Mouse (Mus musculus) intestine, postnatal 0 days (tissue): Measurements from ENCODE around the gene Btrc. TPM values are rescaled to one million over a fixed set of nuclear protein-coding genes. Genes with fewer than 3 reads are reported as not detected.

Source experiments
- ATAC-seq: fragments of 200-750 bp; cut with Nextera tagmentation; 2 replicates; pipeline ENCODE4 v1.8.0; 2017; ENCODE audit warnings: mild to moderate bottlenecking, moderate TSS enrichment, moderate library complexity
- H3K27ac ChIP-seq: fragments of 300-500 bp; sonication (generic); 2 replicates; pipeline ENCODE4 v1.5.1; 2014; ENCODE audit warnings: mild to moderate bottlenecking, low read depth, low read length, moderate library complexity
- H3K27me3 ChIP-seq: fragments of 300-500 bp; sonication (generic); replicated peaks from 2 replicates; pipeline ENCODE4 v1.6.1; 2014; ENCODE audit warnings: low read length, mixed read lengths; ENCODE audit not compliant: control insufficient read depth, insufficient read depth
- H3K36me3 ChIP-seq: fragments of 300-500 bp; sonication (generic); 2 replicates; pipeline ENCODE4 v1.6.1; 2014; ENCODE audit warnings: mild to moderate bottlenecking, moderate library complexity; ENCODE audit not compliant: control insufficient read depth, insufficient read depth
- H3K4me1 ChIP-seq: fragments of 300-500 bp; sonication (generic); replicated peaks from 2 replicates; pipeline ENCODE4 v1.6.1; 2014; ENCODE audit warnings: antibody characterized with exemption, low read length, mixed read lengths; ENCODE audit not compliant: control insufficient read depth, insufficient read depth
- H3K4me2 ChIP-seq: fragments of 300-500 bp; sonication (generic); replicated peaks from 2 replicates; pipeline ENCODE4 v1.6.1; 2014; ENCODE audit warnings: low read depth, mild to moderate bottlenecking, moderate library complexity
- H3K4me3 ChIP-seq: fragments of 300-500 bp; sonication (generic); 2 replicates; pipeline ENCODE4 v1.5.1; 2014; ENCODE audit warnings: low read depth, low read length
- H3K9ac ChIP-seq: fragments of 300-500 bp; sonication (generic); 2 replicates; pipeline ENCODE4 v1.6.1; 2014; ENCODE audit warnings: mild to moderate bottlenecking, low read depth, low read length
- H3K9me3 ChIP-seq: fragments of 300-500 bp; sonication (generic); 2 replicates; pipeline ENCODE4 v1.6.1; 2016; ENCODE audit warnings: mixed run types; ENCODE audit not compliant: control insufficient read depth
- CTCF ChIP-seq: sonication (generic); IDR thresholded peaks from 2 replicates; pipeline ENCODE4 v1.5.1; 2016; ENCODE audit warnings: low read depth, mild to moderate bottlenecking, control low read depth, antibody characterized with exemption, moderate library complexity
- WGBS: fragments of 180-500 bp; shearing (Covaris S2); extraction: QIAGEN DNeasy Blood & Tissue Kit; methylation state at CpG from one replicate; pipeline ENCODE4 v1.1.7; 2014; 5-methylcytosine and 5-hydroxymethylcytosine counted together
- polyA plus RNA-seq: library from polyadenylated mRNA; unstranded; fragments of >200 nt; fragmentation: Nextera tagmentation; extraction: Ambion mirVana; gene quantifications from 2 replicates; pipeline ENCODE4 v1.2.1, GENCODE M21; 2015

Btrc gene
- polyA plus RNA-seq, 1 experiment from 2014 or later: 11.9 TPM

DNA sequence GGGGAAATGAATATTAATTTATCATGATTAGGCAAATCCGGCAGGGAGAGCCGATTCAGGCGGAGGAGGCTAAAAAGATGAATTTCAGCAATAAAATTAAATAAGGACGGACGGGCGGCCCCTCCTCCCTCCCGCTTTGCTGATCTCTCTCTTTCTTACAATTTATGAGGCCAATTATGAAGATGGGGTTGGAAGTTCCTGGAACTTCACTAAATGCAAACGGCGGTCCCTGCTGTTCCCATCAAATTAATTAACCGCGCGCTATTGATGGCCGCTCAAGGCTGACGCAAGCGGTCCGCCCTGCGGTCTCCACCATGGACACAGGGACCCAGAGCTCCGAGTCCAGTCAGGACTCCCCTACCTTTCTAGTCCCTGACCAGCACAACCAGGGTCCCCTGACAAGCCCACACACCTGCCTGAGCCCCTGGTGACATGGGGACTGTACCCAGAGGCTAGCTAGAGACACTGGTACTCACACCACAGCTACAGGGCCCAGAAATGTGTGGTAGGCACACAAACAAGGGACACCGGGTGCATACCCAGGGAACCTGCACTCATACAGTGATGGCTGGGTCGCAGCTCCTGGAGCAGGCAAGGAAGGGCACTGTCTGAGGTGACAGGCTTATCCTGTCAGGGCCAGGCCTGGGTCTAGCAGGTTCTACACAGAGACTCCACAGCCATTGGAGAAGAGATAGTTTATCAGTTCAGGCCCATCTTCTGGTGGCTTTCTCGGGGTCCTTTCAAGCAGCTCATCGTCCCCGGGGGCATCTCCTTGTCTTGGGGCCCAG, 185.8 kb downstream of the Btrc start:
- Histone ChIP-seq H3K4me3 (no peak overlapping the region), H3K36me3 (peaks cover 13% of the 10 kb centered on the region), H3K9ac (no peak overlapping the region), H3K9me3 (no peaks in the 10 kb centered on the region), H3K4me1 (no peaks in the 10 kb centered on the region), H3K27me3 (0 out of 2 replicates have a peak, but pooled peaks cover 11% of the 10 kb centered on the region), H3K4me2 (no peak overlapping the region), H3K27ac (no peak overlapping the region)
- no peak for ATAC-seq
- WGBS: 84% methylated on average over 23 of the region's 23 CpGs
- no peak for TF ChIP-seq CTCF

DNA sequence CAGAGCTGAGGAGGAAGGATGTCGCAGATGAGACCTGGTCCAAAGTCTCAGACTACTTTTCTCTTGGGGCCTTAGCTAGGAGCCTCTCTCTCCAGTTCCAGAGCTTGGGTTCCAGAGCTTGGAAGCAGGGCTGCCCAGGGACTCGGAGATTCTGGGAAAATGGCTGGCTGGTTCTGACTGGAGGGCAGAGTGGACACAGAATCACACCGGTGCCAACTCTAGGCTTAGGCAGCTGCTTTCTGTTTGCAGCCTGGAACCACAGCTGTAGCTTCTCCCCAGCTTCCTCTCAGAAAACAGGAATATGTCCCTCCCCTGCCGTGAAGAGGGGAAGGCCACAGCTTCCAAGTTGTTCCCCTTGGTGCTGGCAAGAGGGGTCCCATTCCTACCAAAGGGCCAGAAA, 186.4 kb downstream of the Btrc start:
- Histone ChIP-seq H3K36me3 (peaks cover 19% of the 10 kb centered on the region), H3K4me1 (no peaks in the 10 kb centered on the region), H3K27me3 (0 out of 2 replicates have a peak, but pooled peaks cover 11% of the 10 kb centered on the region), H3K27ac (no peak overlapping the region), H3K9ac (no peak overlapping the region), H3K4me3 (no peak overlapping the region), H3K9me3 (no peaks in the 10 kb centered on the region), H3K4me2 (no peak overlapping the region)
- ATAC-seq: no peak
- TF ChIP-seq CTCF: no peak
- 76% methylated on average over 4 of the region's 4 CpGs for WGBS

DNA sequence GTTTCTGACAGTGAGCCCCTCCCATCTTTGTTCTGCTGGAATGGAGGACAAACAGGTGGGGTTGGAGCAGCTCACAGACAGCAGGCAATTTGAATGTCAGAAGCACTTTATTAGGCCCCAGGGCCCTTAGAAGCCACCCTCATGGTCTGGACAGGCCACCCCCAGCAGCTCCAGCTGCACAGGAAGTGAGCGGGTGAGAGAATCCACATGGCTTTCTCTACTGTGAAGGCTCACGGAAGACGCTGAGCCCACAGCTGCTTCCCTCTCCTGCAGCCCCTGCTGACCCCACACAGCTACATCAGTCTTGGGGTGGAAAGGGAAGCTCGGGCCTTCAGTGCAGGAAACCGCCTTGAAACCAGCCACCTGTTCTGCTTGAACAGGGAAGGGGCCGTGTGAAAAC, 188.7 kb downstream of the Btrc start:
- no peak overlapping the region for H3K4me2 ChIP-seq
- H3K9ac ChIP-seq: no peak overlapping the region
- H3K4me1 ChIP-seq: no peaks in the 10 kb centered on the region
- no peaks in the 10 kb centered on the region for H3K27me3 ChIP-seq
- no peak overlapping the region for H3K4me3 ChIP-seq
- H3K9me3 ChIP-seq: no peaks in the 10 kb centered on the region
- H3K36me3 ChIP-seq: peaks cover 22% of the 10 kb centered on the region
- no peak for ATAC-seq
- TF ChIP-seq CTCF: no peak
- WGBS: 58% methylated on average over 6 of the region's 6 CpGs
- no peak overlapping the region for H3K27ac ChIP-seq

DNA sequence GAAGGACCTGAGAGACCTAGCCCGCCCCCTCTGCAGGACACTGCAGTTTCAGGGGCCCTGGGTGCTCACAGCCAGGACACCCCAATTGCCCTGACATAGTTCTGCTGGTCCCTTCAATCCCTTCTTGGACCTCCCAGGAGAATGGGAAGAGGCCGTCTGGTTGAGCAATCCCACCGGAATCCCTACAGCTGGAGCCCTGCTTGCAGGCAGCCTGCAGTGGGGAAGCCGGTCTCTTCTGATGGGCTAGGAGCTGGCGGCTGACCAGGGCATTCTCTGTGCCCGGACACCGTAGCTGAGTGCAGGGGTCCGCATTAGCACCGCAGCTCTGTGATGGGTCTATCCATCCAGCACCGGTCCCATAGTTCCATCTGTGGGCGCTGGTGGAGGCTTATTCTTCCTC, 190.6 kb downstream of the Btrc start:
- 89% methylated on average over 11 of the region's 11 CpGs for WGBS
- no peak for ATAC-seq
- Histone ChIP-seq H3K9me3 (no peaks in the 10 kb centered on the region), H3K9ac (no peak overlapping the region), H3K36me3 (peaks cover 22% of the 10 kb centered on the region), H3K27ac (no peak overlapping the region), H3K4me2 (no peak overlapping the region), H3K4me3 (no peak overlapping the region), H3K27me3 (no peaks in the 10 kb centered on the region), H3K4me1 (no peaks in the 10 kb centered on the region)
- TF ChIP-seq CTCF: no peak

DNA sequence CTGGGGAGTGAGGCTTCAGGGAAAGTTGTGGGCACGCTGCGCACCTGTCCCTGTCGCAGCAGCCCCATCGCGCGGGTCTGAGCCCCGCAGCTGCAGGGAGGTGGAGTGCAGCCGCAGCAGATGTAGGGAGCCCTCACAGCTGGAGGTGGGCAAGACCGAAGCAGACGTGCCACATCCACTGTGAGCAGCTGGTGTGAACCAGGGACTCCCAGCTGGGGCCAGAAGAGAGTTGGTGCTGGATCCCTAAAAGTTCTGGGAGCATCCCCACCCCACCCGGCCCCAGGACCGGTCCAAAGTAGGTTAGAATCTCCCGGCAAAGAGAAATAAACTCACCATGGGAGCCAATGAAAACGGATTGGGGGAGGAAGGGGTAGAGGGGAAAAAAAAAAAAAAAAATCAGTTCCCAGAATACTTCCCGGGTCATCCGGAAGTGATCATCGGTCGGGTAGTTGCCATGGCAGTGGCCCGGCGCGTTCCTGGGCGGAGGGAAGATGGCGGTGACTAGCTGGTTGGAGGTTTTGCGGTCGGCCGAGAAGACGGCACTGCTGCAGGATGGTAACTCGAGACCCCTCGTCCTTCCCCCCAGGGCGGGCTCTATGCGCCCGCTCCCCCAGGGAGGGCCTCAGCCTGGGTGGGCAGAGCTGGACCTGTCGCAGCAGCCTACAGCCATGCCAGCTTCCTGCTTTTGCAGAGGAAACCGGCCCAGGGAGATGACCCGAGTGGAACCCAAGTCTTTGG, 196.8 kb downstream of the Btrc start, which contains the start of the genes Poll and Gm17018:
TSS of gene Poll (minus strand) at position 379 of the 738 bp plus-strand sequence.
TSS of gene Gm17018 (plus strand) at position 463 of the 738 bp plus-strand sequence.
- Histone ChIP-seq H3K4me3 (peak within 1 kb of the TSS; percentile 82), H3K27ac (peak within 1 kb of the TSS; percentile 15; the same call in 1 of the 2 replicates), H3K27me3 (no peaks in the 10 kb centered on the region), H3K4me1 (no peaks in the 10 kb centered on the region), H3K36me3 (no peaks in the 10 kb centered on the region; the same call in 1 of the 2 replicates), H3K9ac (peak within 1 kb of the TSS; percentile 74), H3K9me3 (no peaks in the 10 kb centered on the region), H3K4me2 (peak within 1 kb of the TSS; percentile 95)
- peak; percentile 79 for ATAC-seq
- under 1% methylated on average over 35 of the region's 35 CpGs for WGBS
- no peak for TF ChIP-seq CTCF

DNA sequence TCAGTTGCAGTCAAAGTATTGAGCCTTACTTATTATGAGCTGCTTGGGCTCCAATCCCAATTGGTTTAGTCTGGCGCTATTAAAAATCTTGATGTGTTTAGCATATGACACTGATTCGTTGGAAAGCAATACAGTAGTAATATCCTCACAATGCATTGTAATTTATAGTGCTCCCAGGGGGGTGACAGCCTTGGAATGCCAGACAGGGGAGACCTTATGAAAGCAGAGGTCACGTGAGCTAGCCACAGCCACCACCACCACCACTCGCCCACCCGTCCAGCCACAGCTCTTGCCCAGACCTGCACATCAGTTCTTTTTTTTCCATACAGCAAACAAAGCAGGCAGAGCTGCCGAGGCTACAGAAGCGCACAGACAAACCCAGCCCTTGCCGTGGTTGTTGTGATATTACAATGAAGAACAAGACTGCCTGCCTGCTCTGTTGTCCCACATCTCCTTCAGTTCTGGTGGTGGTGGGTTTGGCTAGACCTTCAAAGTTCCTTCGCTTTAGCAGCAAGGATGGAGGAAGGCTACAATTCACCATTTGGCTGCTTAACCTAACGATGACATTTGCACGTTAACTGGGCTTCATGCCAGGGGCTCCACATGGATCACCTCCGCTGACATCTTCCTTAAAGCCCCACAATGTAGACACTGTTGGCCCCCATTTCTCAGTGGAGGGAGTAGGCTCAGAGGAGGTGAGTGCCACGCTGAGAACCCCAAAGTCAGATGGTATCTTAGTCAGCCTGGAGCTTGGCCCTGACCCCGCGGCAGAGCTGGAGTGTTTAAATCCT, 202.6 kb downstream of the Btrc start:
- H3K4me3 ChIP-seq: no peak overlapping the region
- no peak overlapping the region for H3K9ac ChIP-seq
- no peak overlapping the region for H3K27ac ChIP-seq
- no peak for TF ChIP-seq CTCF
- H3K9me3 ChIP-seq: no peaks in the 10 kb centered on the region
- peaks cover 4% of the 10 kb centered on the region; the same call in 1 of the 2 replicates for H3K36me3 ChIP-seq
- no peak for ATAC-seq
- no peak overlapping the region for H3K4me2 ChIP-seq
- WGBS: 70% methylated on average over 15 of the region's 15 CpGs
- H3K4me1 ChIP-seq: no peaks in the 10 kb centered on the region
- no peaks in the 10 kb centered on the region for H3K27me3 ChIP-seq
